Mouse (Mus musculus): Measurements from ENCODE around the gene Tmem219. TPM values are rescaled to one million over a fixed set of nuclear protein-coding genes. Genes with fewer than 3 reads are reported as not detected.

The Tmem219 gene
- 46.0 and 48.8 TPM in 2 replicates for polyA plus RNA-seq (2012)

GRCm38 (mm10) chr7:126922624-126923060 is at the start of gene Tmem219:
Gene Tmem219 (minus strand): TSS chr7:126922917.

GRCm38 (mm10) chr7:126949793-126950646 is 27.3 kb upstream of the Tmem219 start, which contains the start of gene Sez6l2:
Gene Sez6l2 (plus strand): TSS chr7:126950563.

GRCm38 (mm10) chr7:126949403-126949792 is 26.7 kb upstream of the Tmem219 start, which contains the start of gene Asphd1:
Gene Asphd1 (minus strand): TSS chr7:126949582.

GRCm38 (mm10) chr7:126928384-126929037 is 5.8 kb upstream of the Tmem219 start, which contains the start of gene Kctd13:
Gene Kctd13 (plus strand): TSS chr7:126928879.

GRCm38 (mm10) chr7:126884286-126885164 is 38.2 kb downstream of the Tmem219 start, which contains the start of gene Taok2:
Gene Taok2 (minus strand): TSS chr7:126884703.

GRCm38 (mm10) chr7:126862147-126862784 is 60.5 kb downstream of the Tmem219 start, which contains the start of gene Ino80e:
Gene Ino80e (minus strand): TSS chr7:126862377.

GRCm38 (mm10) chr7:126861429-126862130 is 61.1 kb downstream of the Tmem219 start, which contains the start of gene Hirip3:
Gene Hirip3 (plus strand): TSS chr7:126861972.

GRCm38 (mm10) chr7:126847116-126847420 is 75.6 kb downstream of the Tmem219 start, which contains the start of gene Doc2a:
Gene Doc2a (plus strand): TSS chr7:126847416.

Other genes starting within 250 kb of the Tmem219 start
- 0.28 and 0.36 TPM in 2 replicates for gene Sult1a1, start 246.5 kb downstream of the Tmem219 start, polyA plus RNA-seq (2012)
- 283 and 326 TPM in 2 replicates for gene Bola2, start 227.5 kb downstream of the Tmem219 start, polyA plus RNA-seq (2012)
- 9.5 and 9.6 TPM in 2 replicates for gene Slx1b, start 227.1 kb downstream of the Tmem219 start, polyA plus RNA-seq (2012)
- 681 and 813 TPM in 2 replicates for gene Coro1a, start 215.1 kb downstream of the Tmem219 start, polyA plus RNA-seq (2012)
- 113 and 144 TPM in 2 replicates for gene Mapk3, start 163.3 kb downstream of the Tmem219 start, polyA plus RNA-seq (2012)
- gene Gdpd3, start 156.6 kb downstream of the Tmem219 start, polyA plus RNA-seq (2012) = 5.5 and 8.6 TPM in 2 replicates
- 159 and 169 TPM in 2 replicates for gene Ypel3, start 146.0 kb downstream of the Tmem219 start, polyA plus RNA-seq (2012)
- 1.5 and 2.0 TPM in 2 replicates for gene Tbx6, start 141.4 kb downstream of the Tmem219 start, polyA plus RNA-seq (2012)
- gene Ppp4c, start 130.4 kb downstream of the Tmem219 start, polyA plus RNA-seq (2012) = 163 and 164 TPM in 2 replicates
- gene Fam57b, start 125.2 kb downstream of the Tmem219 start, polyA plus RNA-seq (2012) = 0.24 and 0.80 TPM in 2 replicates
- not detected in 2 replicates for gene 4930451I11Rik, start 91.3 kb downstream of the Tmem219 start, polyA plus RNA-seq (2012)
- gene Doc2a, start 75.5 kb downstream of the Tmem219 start, polyA plus RNA-seq (2012) = 0.03 TPM in 1 of 2 replicates, not detected in the other
- 162 and 272 TPM in 2 replicates for gene Hirip3, start 60.9 kb downstream of the Tmem219 start, polyA plus RNA-seq (2012)
- gene Ino80e, start 60.5 kb downstream of the Tmem219 start, polyA plus RNA-seq (2012) = 655 and 810 TPM in 2 replicates
- gene Taok2, start 38.2 kb downstream of the Tmem219 start, polyA plus RNA-seq (2012) = 176 and 182 TPM in 2 replicates
- gene Kctd13, start 6.0 kb upstream of the Tmem219 start, polyA plus RNA-seq (2012) = 24.7 and 27.7 TPM in 2 replicates
- 0.35 TPM in 1 of 2 replicates, not detected in the other for gene Asphd1, start 26.7 kb upstream of the Tmem219 start, polyA plus RNA-seq (2012)
- 1.5 and 2.1 TPM in 2 replicates for gene Sez6l2, start 27.6 kb upstream of the Tmem219 start, polyA plus RNA-seq (2012)
- gene Cdipt, start 53.0 kb upstream of the Tmem219 start, polyA plus RNA-seq (2012) = 127 and 143 TPM in 2 replicates
- 0.74 and 0.75 TPM in 2 replicates for gene Cdiptos, start 53.2 kb upstream of the Tmem219 start, polyA plus RNA-seq (2012)
- 25.1 and 28.0 TPM in 2 replicates for gene Mvp, start 91.7 kb upstream of the Tmem219 start, polyA plus RNA-seq (2012)
- 9.4 TPM in 1 of 2 replicates, not detected in the other for gene Pagr1b, start 93.6 kb upstream of the Tmem219 start, polyA plus RNA-seq (2012)
- gene Pagr1a, start 94.4 kb upstream of the Tmem219 start, polyA plus RNA-seq (2012) = 67.0 and 68.3 TPM in 2 replicates
- 146 and 149 TPM in 2 replicates for gene Gm42742, start 98.2 kb upstream of the Tmem219 start, polyA plus RNA-seq (2012)
- gene Prrt2, start 98.3 kb upstream of the Tmem219 start, polyA plus RNA-seq (2012) = 0.61 and 0.66 TPM in 2 replicates
- 845 and 941 TPM in 2 replicates for gene Maz, start 104.1 kb upstream of the Tmem219 start, polyA plus RNA-seq (2012)
- gene Kif22, start 119.6 kb upstream of the Tmem219 start, polyA plus RNA-seq (2012) = 29.9 and 30.8 TPM in 2 replicates
- 0.86 and 0.89 TPM in 2 replicates for gene Zg16, start 164.4 kb upstream of the Tmem219 start, polyA plus RNA-seq (2012)
- gene AI467606, start 168.4 kb upstream of the Tmem219 start, polyA plus RNA-seq (2012) = 106 and 120 TPM in 2 replicates
- gene Qprt, start 199.3 kb upstream of the Tmem219 start, polyA plus RNA-seq (2012) = 1.9 and 3.5 TPM in 2 replicates
- gene Spn, start 214.9 kb upstream of the Tmem219 start, polyA plus RNA-seq (2012) = 137 and 157 TPM in 2 replicates

Measured in megakaryocyte-erythroid progenitor cell, adult 5 weeks (primary cell).